Mouse (Mus musculus) T-helper 2 cell (primary cell): ENCODE data around the gene Sumf1.

Source experiments
- in situ Hi-C: fragments of 300-600 bp; cut with MboI, MseI; formaldehyde crosslinking; loops from one replicate; pipeline ENCODE4 v1.15.1; 2025; ENCODE audit warnings: high pct_unique_total_duplicates

Gene Sumf1

DNA sequence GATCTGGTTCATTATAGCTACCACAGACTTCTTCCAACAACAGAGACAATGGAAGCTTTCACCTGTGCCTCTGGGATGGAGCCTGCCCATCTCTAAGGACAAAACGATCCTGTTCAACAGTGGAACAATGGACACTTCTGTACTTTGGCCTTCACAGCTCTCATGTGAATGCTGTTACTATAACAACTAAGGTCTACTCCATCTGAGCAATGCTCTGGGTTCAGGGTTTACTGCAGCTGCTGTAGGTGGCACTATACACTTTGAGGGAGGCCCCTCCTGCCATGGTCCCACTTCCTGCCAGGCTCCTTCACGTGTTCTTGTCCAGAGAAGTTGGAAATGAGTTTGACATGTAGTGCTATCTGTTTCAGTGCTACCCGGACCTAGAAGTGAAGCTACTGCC lies 36.9 kb downstream of the Sumf1 start:
- in situ Hi-C loops = no loop called here

DNA sequence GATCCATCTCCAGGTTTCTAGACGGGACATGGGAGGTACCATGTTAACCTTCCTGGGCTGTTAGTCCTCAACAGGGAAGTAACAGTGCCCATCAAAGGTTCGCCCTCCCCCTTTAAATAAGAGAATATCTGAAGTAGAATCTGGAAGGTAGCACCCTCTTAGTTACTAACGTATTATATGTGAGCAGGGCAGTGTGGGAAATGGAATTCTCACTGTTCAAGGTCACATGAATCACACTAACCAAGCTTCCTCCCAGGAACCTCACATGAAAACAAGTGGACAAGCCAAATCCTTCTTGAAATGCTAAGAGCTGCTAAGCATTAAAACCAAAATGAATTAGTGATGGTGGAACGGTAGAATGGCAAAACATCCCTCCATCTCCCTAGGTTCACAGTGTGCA lies 38.7 kb downstream of the Sumf1 start:
- in situ Hi-C loops = no loop called here

DNA sequence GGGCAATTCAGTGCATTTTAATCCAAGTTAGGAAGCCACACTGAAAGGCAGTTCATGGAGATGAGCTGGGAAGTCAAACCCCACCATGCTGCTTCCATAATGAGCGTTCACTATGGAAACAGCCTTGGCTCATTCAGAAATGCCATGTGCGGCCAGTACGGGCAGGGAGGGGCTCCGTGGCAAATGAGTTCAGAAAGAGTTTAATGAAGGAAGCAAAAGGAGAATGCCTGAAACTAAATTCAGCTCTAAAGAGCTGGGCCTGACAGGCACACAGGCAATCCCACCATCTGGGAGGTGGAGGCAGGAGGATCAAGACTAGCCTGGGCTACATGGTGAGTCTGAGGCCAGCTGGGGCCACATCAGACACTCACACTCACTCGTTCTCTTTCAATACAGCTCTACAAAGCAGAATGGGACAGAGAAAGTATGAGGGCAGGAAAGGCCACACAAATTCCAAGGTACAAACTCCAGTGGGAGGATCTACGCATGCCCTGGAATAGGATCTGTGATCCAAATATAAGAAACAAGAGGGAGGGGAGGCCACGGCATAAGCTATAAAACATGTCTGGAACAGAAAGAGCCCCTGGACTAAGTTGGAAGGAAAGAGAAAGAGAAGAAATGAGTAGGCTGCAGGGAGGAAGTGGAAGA lies 39.3 kb downstream of the Sumf1 start:
- in situ Hi-C loops = no loop called here

DNA sequence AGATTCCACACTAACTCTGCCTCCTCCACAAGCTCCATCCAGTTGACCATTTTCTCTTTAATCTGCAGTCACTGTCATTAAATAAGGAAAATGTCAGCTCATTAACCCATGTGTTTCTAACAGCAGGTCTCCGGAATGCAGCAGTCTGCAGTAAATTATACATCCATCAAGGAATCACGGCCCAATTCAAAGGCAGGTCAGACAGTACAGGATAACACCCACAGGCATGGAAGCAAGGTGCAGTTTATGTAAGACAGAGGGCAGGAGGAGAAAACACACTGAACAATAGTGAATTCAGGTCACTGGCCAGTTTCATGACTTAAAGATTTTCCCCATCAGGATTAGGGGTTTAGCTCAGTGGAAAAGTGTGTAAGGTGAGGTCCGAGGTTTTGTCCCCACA lies 40.1 kb downstream of the Sumf1 start:
- in situ Hi-C loops = no loop called here

DNA sequence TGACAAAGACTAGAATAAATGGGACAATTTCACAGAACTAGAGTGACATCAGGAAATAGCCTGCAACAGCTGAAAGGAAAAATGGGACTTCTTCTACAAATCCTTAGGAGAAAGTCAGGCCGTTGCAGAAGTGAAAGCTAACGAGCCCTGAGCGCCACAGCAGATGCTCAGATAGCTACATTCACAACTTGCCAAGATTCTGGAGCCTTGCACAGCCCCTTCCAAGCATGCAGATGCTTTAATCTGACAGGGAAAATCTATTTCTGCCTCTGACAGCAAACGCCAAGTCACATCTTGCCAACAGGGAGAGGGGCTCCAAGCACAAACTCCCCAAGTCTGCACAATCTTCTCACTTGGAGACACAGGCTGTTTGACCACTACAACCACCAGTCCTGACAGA lies 42.6 kb downstream of the Sumf1 start:
- in situ Hi-C loops = no loop called here

DNA sequence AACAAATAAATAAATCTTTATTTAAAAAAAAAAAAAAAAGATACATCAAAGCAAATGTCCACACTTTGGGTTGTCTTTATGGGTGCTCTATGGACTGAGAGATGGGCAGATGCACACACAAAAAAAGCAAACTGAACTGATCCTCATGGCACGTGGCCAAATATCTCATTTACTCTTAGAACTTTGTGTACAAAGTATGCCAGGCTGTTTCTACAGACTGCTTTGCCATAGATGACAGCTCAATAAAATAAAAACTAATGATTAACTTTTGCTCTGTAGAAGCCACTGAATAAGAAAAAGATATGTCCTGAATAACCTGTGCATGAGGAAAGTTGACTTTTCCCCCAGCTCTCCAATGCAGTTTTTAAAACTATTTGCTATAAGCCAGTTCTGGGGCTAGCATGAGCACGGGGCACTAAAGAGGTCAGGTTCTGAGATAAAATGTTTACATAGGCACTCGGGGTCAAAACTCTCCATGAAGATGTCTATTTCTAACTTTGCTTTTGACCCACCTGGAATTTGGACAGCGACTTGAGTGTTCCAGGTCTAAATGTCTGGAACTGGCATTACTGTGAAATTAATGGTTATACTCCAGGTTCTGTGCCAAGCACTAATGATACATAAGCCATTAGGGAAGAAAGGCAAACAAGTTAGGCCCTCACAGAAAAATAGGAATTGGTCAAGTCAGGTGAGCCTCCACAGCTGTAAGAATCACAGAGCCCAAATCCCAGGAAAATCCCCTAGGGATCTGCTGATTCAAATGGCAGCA lies 44.5 kb downstream of the Sumf1 start:
- in situ Hi-C loops = no loop called here

DNA sequence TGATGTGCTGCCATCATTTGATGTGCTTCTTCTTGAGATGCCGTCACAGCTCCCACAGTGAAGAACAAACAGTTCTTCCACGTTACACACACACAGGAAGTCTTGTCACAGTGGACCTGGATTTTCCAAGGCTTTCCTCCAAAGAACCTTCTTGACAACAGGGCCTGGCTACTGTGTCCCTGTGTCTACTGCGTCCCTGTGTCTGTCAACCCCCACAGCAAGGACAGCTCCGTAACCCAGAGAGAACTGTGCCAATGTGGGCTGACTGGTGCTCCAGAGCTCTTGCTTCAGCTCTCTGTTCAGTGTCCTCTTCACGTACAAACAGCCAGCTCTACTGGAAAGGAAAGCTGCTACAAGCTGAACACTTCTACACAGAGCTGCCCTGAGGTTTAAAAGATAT lies 48.4 kb downstream of the Sumf1 start:
- in situ Hi-C loops = no loop called here

DNA sequence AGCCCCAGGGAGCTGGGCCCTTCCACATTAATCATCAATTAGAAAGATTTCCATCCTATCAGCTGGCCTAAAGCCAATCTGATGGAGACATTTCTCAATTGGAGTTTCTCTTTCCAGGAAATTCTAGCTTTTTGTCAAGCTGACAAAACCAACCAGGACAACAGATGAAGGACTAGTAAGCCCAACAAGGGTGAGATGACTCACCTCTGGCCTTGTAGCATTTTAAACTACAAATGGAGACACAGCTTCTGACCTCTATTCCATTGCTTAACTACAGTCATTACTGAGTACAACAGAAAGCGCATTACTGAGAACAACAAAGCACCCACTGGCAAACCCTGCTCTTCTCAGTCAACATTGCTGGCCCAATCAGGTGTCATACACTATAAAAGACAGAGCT lies 49.1 kb downstream of the Sumf1 start:
- in situ Hi-C loops = no loop called here

DNA sequence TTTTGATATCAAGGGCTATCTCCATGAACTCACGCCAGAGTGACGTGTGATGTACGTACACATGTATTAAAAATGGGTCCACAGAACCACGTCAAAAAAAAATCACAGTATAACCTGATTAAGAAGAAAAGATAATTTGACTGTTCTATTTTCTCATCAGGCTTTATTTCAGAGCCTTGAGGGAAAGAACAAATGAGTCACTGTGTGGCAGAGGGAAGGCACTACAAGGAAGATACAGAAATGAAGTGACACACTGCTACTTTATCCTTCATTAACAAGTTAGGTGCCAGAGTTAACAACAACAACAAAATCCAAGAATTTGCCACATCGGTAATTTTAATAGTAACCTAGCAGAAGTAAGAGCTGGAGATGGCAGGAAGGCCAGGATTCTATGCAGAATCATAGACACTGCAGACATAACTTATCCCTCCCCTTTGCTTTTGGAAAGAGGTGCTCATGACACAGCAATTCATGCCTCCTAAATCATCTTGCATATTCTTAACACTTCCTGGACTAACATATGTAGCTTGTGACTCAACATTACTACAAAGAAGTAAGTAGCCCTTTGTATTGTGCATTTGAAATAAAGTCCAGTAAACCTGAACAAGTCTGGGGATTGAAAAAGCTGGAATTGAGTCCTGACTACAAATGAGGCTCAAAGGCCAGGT lies 53.0 kb downstream of the Sumf1 start:
- in situ Hi-C loops = no loop called here

DNA sequence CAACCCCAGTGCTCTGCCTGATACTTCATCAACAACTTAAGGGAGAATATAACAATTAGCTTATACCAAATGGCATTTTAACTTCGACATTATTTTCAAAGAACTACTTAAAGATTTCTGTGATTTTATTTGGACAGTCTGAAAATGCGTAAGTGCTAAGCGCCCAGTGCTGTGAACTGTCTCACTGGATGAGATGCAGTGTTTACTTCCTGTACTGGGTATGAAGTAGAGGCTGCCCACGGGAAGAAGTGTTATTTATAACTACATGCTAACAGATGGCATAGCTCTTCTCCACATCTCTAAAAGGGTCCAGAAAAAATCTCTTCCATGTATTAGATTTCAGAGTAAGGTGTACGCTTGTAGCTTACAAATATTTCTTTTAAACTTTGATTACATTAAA lies 54.7 kb downstream of the Sumf1 start:
- in situ Hi-C loops = no loop called here

DNA sequence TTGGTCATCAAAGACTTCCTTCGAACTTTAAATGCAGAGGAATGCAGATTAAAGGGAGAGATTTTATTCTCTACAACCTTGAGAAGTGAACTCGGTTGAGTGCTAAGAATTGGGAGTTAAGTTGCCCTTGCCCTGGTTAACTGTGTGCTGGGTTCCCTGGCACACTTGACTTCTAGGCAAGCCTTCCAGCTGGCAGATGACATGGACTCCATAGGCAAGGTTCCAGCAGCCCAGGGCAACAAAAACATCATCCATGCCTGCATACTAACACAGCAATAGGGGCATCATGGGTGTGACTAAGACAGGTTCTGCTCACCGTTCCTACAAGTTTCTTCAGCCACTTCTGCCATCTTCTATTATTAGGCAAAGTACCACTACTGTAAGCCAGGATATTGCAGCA lies 58.8 kb downstream of the Sumf1 start:
- in situ Hi-C loops = no loop called here

DNA sequence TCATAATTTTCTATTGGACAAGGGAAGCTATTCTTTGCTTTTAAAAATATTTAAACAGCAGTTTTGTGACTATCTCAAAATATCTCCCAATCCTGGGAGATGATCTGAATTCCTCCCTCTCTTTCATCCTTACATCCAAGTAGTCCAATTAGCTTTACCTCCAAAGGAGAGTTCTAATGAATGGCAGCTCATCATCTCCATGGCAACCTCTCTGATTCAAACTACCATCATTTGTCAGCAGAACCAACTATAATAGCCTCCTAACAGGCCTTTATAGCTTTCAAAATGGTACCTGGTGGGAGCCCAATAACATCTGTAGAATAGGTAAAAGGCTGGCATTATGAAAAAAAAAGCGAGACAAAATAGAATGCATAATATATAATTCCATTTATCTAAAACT lies 59.9 kb downstream of the Sumf1 start:
- in situ Hi-C loops = no loop called here

DNA sequence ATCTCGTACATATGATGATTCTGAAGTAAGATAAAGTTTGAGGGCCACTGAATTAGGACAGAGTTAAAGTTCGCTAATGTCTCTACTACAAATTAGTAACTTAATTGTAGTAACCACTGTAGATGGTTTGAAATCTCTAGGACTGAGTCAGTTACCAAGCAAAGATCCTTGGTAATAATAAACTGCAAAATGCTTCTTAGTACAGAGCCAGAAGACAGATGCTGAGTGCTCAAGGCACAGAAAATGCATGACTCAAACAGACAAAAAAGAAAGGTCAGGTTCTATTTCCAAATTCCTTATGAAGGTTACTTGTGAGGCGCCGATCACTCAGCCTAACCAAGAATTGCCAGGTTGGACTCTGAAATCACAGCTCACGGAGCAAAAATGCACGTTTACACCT lies 67.5 kb downstream of the Sumf1 start:
- in situ Hi-C loops = no loop called here

DNA sequence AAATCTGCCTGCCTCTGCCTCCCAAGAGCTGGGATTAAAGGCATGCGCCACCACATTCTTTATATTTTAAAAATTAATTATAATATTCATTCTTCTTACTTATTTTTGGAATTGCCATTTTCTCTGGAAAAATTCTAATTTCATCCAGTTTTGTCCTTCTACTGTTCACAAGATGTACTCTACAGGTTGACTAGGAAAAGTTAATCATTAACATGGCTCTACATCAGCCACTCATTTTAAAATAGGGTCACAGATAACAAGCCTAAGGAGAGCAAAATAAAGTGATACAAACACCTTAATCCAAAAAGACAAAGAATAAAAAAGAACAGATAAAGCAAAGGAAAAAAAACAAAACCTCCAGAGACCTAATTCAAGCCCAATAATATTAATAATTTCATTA lies 70.4 kb downstream of the Sumf1 start:
- in situ Hi-C loops = no loop called here

DNA sequence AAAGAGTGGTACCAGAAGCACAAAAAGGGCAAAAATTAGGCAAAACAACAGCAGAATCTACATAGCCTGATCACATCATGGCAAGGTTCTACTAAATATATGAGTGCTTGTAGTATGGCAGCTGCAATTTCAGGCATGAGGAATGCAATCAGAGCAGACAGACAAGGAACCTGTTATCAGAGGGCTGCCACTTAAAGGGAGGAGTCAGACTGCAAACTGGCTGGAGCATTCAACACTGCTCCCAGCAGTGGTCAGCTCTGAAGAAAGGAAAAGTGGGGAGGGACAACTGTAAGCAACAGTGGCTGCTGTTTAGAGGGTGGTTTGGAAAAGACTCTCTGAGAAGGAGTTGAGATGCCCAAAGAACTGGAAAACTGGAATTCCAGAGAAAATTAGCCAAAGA lies 73.7 kb downstream of the Sumf1 start:
- in situ Hi-C loops = no loop called here

DNA sequence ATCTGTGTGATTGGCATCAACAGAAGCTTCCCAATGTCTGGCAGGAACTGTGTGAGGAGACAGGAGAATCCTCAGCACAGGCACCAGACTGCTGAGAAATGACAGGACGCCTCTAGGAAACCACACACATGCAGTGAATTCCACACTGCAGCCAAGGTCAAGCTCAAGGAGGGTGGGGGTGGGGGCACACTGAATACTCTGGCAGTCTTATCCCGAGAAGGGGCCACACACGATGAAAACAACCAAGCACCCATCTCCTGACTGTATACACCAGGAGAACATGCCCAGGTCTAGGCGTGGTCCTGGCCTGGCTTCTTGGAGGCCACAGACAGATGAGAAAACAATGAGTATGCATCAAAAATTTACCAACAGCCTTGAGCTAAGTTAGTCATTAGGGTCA lies 75.0 kb downstream of the Sumf1 start:
- in situ Hi-C loops = no loop called here

DNA sequence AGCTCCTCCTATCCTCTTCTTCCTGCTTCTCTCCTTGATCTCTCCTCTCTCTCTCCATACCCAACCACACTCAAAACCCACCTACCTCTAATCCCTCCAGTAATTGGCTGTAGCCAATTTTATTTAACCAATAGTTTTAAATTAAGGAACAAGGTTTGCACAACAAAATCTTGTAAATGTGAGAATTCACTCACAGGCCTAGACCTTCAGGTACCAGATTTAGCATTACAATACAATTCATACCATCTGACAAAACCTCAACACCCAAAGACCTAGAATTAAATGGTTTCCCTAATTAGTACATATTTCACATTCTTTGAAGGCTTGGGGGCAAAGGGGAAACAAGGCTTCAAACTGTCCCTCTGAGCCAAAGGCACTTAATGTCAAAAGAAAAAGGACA lies 78.0 kb downstream of the Sumf1 start:
- in situ Hi-C loops = no loop called here

DNA sequence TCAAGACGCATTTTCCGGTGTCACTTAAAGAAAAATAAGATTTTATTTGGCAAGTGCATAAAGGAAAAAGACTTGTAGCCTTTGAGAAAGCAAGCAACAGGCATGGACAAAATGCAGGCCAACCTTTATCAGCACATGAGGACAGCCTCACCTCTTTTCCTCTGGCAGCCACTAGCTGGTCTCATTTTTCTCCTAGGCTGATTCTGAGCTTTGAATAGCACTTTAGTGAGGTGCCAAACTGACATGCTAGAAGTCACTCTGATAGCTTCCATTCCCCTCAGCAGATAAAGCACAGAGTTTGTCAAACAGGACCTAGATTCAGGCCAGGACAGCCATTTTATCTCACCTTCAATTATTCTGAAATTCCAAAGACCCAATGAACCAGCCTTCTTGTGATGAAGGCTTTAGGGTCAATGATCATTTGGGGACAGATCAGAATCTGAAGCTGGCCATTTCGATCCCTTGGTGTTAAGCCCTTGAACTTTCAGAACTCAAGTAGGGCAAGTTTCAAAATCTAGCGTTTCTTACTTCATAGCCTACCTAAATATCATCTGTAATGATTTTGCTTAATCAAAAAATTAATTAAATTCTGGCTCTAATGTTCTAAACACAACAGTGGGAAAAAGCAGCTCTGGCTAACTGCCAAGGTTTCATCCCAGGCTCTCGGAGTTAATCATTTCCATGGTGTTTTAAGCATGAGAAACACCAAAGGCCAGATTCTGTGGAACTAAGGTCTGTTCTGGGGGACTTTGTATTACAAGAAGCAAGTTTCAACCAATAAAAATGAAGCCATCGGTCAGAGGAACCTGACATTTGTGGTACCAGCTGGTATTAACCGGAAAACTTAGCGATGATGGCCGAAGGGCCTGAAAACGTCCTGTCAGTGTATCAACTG lies 83.2 kb downstream of the Sumf1 start:
- in situ Hi-C loops = no loop called here

DNA sequence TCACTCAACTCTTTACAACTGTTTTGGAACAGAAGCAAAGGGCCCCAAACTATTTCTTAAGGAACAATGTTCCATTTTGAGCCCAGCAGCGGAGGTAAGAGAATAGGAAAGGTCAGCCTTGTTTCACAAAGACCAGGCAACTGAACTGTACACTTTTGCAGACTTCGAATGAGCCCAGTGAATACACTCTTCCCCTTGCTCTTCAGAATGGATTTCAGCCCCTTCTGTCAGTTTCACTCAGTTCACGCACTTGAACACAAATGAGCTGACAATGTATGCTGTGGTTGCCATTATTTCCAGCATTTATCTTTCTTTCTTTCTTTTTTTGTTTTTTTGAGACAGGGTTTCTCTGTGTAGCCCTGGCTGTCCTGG lies 86.5 kb downstream of the Sumf1 start:
- in situ Hi-C loops = loop anchor here (5.0 to 10.0 kb wide), 4 partner anchors 106 to 516 kb away; no protein-coding TSS in a partner anchor

DNA sequence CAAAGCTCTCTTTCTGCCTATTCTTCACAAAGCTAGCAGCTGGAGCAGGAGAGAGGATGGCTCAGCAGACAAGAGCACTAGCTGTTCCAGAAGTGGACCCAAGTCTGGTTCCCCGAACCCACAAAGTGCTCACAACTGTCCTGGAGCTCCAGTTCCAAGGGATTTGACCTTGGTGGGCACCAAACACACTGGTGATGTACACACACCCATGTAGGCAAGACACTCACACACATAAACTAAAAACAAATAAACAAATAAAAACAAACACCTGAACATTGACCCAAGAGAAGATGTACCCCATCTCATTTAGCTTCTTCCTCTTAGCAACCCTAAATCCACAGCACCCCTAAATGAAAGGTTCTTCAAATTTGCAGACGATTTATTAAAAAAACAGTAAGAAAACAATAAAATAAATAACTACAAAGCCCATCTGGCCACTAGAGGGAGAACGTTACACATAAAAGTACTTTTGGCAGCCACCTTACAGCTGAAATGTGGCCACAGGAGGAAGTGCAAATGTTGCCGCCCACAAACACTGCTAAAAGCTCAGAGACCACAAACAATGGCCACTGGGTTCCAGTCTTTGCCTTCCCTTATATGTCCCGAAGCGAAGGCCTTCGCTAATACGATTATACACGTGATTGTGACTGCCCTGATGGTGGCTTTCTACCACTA lies 87.1 kb downstream of the Sumf1 start:
- in situ Hi-C loops = loop anchor here (5.0 to 10.0 kb wide), 4 partner anchors 106 to 516 kb away; no protein-coding TSS in a partner anchor

DNA sequence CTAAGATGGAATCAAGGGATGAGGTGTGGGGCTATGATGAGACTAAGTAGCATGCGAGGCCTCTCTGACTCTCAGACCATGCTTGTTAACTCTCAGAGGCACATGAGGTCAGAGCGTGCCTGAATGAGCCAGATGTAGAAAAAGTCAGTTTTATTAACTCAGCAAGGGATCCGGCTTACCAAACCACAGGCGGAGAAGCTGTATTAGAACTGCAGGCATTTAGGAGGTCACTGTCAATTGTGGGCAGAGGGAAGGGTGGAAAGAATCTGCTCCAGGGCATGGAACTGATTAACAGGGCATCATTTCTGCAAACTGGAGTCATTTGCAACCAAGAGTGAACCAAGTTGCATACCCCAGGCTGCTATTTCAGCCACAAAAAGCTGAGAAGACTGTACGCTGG lies 89.9 kb downstream of the Sumf1 start:
- in situ Hi-C loops = loop anchor here (5.0 to 10.0 kb wide), 4 partner anchors 109 to 519 kb away; no protein-coding TSS in a partner anchor
